8 mouse cellular contexts compared by ENCODE assay signal in genomic region chr1:171101733-171102546, GRCm38 (mm10). TPM values are rescaled to one million over a fixed set of nuclear protein-coding genes. Genes with fewer than 3 reads are reported as not detected.
DNase-seq lines count a peak whose midpoint lies in the region; ATAC-seq and TF ChIP-seq lines count a peak whose summit lies in the region.

No protein-coding gene starts in this region.

- in situ Hi-C loops in CH12.LX (cut with MboI; ENCODE audit: low pct_ligation_motif_present, low pct_unique_long_range_greater_than_20kb, low sequenced_read_pairs), result loop anchor here (5.0 to 10.0 kb wide), 2 partner anchors 60 to 373 kb away; no protein-coding TSS in a partner anchor

- H3K27ac ChIP-seq in CH12.LX (ENCODE audit: insufficient read depth, low read depth), result no peak overlapping the region; the same call in 1 of the 2 replicates
- peak overlapping the region; percentile 75; the same call in 1 of the 2 replicates for H3K27ac ChIP-seq in forebrain, embryonic 12.5 days
- peak overlapping the region; percentile 70 for H3K27ac ChIP-seq in heart, postnatal 0 days (ENCODE audit: low read depth)
- H3K27ac ChIP-seq in liver, embryonic 16.5 days (ENCODE audit: low read length), result peak overlapping the region; percentile 79
- H3K27ac ChIP-seq in neural tube, embryonic 12.5 days, result no peak overlapping the region
- peak overlapping the region; percentile 69 for H3K27ac ChIP-seq in stomach, postnatal 0 days (replicated peaks)

- peak; percentile 84 for DNase-seq in CH12.LX (ENCODE audit: extremely low read depth)
- DNase-seq in c-Kit-positive CD71-positive TER-119-positive erythroid progenitor cells, embryonic 14.5 days (ENCODE audit: low spot score), result peak; percentile 83
- peak; percentile 71 for DNase-seq in heart, postnatal 0 days (ENCODE audit: low spot score)
- DNase-seq in kidney, postnatal 36 days, result peak; percentile 83 to 87
- DNase-seq in stomach, postnatal 0 days (ENCODE audit: low spot score), result peak; percentile 84

- H3K79me2 ChIP-seq in CH12.LX (replicated peaks; ENCODE audit: control insufficient read depth, extremely low read depth, insufficient read depth, poor library complexity, severe bottlenecking), result no peaks in the 10 kb centered on the region

- WGBS in forebrain, embryonic 12.5 days, result under 1% methylated on average over 40 of the region's 40 CpGs
- WGBS in heart, postnatal 0 days, result under 1% methylated on average over 40 of the region's 40 CpGs
- under 1% methylated on average over 40 of the region's 40 CpGs for WGBS in liver, embryonic 16.5 days (ENCODE audit: insufficient replicate concordance)
- under 1% methylated on average over 40 of the region's 40 CpGs for WGBS in neural tube, embryonic 12.5 days
- WGBS in stomach, postnatal 0 days, result under 1% methylated on average over 40 of the region's 40 CpGs

- peak; percentile 88 for ATAC-seq in forebrain, embryonic 12.5 days (ENCODE audit: low FRiP score)
- ATAC-seq in heart, postnatal 0 days (ENCODE audit: insufficient read depth, low read depth), result peak; percentile 83
- peak; percentile 76 for ATAC-seq in liver, embryonic 16.5 days (ENCODE audit: low read depth)
- ATAC-seq in neural tube, embryonic 12.5 days (ENCODE audit: low FRiP score, low read depth), result peak; percentile 88
- peak; percentile 83 for ATAC-seq in stomach, postnatal 0 days (ENCODE audit: low FRiP score, low TSS enrichment)

- no peaks in the 10 kb centered on the region for H3K27me3 ChIP-seq in CH12.LX (replicated peaks)
- peaks cover 8% of the 10 kb centered on the region for H3K27me3 ChIP-seq in forebrain, embryonic 12.5 days
- no peaks in the 10 kb centered on the region for H3K27me3 ChIP-seq in heart, postnatal 0 days (ENCODE audit: control insufficient read depth, insufficient read depth, low read length)
- no peaks in the 10 kb centered on the region for H3K27me3 ChIP-seq in liver, embryonic 16.5 days (ENCODE audit: control insufficient read depth, insufficient read depth, low read depth, low read length)
- H3K27me3 ChIP-seq in neural tube, embryonic 12.5 days (replicated peaks), result no peaks in the 10 kb centered on the region; the same call in 1 of the 2 replicates
- no peaks in the 10 kb centered on the region for H3K27me3 ChIP-seq in stomach, postnatal 0 days (ENCODE audit: control insufficient read depth, insufficient read depth, low read length)

- no peaks in the 10 kb centered on the region for H3K36me3 ChIP-seq in CH12.LX (replicated peaks in 1 of 2; ENCODE audit: control insufficient read depth in 1 of 2, insufficient read depth in 1 of 2, low read length in 1 of 2)
- H3K36me3 ChIP-seq in forebrain, embryonic 12.5 days (replicated peaks), result no peaks in the 10 kb centered on the region
- H3K36me3 ChIP-seq in heart, postnatal 0 days (replicated peaks; ENCODE audit: control insufficient read depth, insufficient read depth, low read length), result no peaks in the 10 kb centered on the region
- H3K36me3 ChIP-seq in liver, embryonic 16.5 days (ENCODE audit: control insufficient read depth, insufficient read depth), result no peaks in the 10 kb centered on the region
- H3K36me3 ChIP-seq in neural tube, embryonic 12.5 days, result no peaks in the 10 kb centered on the region
- no peaks in the 10 kb centered on the region for H3K36me3 ChIP-seq in stomach, postnatal 0 days (ENCODE audit: control insufficient read depth, insufficient read depth, low read length)

- no peak for TF ChIP-seq RAD21 in CH12.LX (IDR thresholded peaks at IDR 0.05; ENCODE audit: low read depth, low read length)

- H3K4me3 ChIP-seq in CH12.LX (replicated peaks in 1 of 3; ENCODE audit: low read depth in 2 of 3, low read length in 2 of 3, poor library complexity in 1 of 3), result peak overlapping the region; percentile 66 to 86 (median 76)
- H3K4me3 ChIP-seq in forebrain, embryonic 12.5 days (replicated peaks), result peak overlapping the region; percentile 67
- H3K4me3 ChIP-seq in heart, postnatal 0 days (ENCODE audit: low read depth, low read length), result peak overlapping the region; percentile 72
- H3K4me3 ChIP-seq in liver, embryonic 16.5 days (ENCODE audit: low read depth, low read length), result peak overlapping the region; percentile 75
- peak overlapping the region; percentile 69 for H3K4me3 ChIP-seq in neural tube, embryonic 12.5 days
- peak overlapping the region; percentile 63 for H3K4me3 ChIP-seq in stomach, postnatal 0 days (ENCODE audit: low read depth, low read length)

- peaks cover 5% of the 10 kb centered on the region for H3K9me3 ChIP-seq in CH12.LX (replicated peaks; ENCODE audit: low read length)
- no peaks in the 10 kb centered on the region for H3K9me3 ChIP-seq in forebrain, embryonic 12.5 days
- no peaks in the 10 kb centered on the region for H3K9me3 ChIP-seq in heart, postnatal 0 days (replicated peaks; ENCODE audit: control insufficient read depth, low read length)
- no peaks in the 10 kb centered on the region for H3K9me3 ChIP-seq in liver, embryonic 16.5 days (replicated peaks; ENCODE audit: control insufficient read depth, low read length)
- no peaks in the 10 kb centered on the region for H3K9me3 ChIP-seq in neural tube, embryonic 12.5 days
- no peaks in the 10 kb centered on the region for H3K9me3 ChIP-seq in stomach, postnatal 0 days (ENCODE audit: control insufficient read depth, low read length)

- no peak for TF ChIP-seq POLR2A in CH12.LX (IDR thresholded peaks at IDR 0.05; ENCODE audit: low read depth, low read length)

- TF ChIP-seq EP300 in CH12.LX (IDR thresholded peaks at IDR 0.05; ENCODE audit: low read length), result no peak
- no peak for TF ChIP-seq EP300 in heart, postnatal 0 days (IDR thresholded peaks at IDR 0.05; ENCODE audit: low read depth)
- no peak for TF ChIP-seq EP300 in stomach, postnatal 0 days (optimal IDR thresholded peaks at IDR 0.05)

- dilution Hi-C loops in CH12.LX (cut with MboI; ENCODE audit: extremely low pct_ligation_motif_present, extremely low pct_unique_long_range_greater_than_20kb, low sequenced_read_pairs), result no loop called here

- peak overlapping the region; percentile 80 for H3K4me2 ChIP-seq in CH12.LX (ENCODE audit: insufficient read depth, low read depth, poor library complexity, severe bottlenecking)
- H3K4me2 ChIP-seq in forebrain, embryonic 12.5 days, result peak overlapping the region; percentile 60
- peak overlapping the region; percentile 79 for H3K4me2 ChIP-seq in heart, postnatal 0 days (ENCODE audit: low read depth, low read length)
- H3K4me2 ChIP-seq in liver, embryonic 16.5 days (ENCODE audit: low read depth, low read length), result peak overlapping the region; percentile 88
- peak overlapping the region; percentile 64 for H3K4me2 ChIP-seq in neural tube, embryonic 12.5 days (replicated peaks)
- peak overlapping the region; percentile 54 for H3K4me2 ChIP-seq in stomach, postnatal 0 days (replicated peaks; ENCODE audit: low read depth)

- peak overlapping the region; percentile 59 for H3K9ac ChIP-seq in CH12.LX (ENCODE audit: insufficient read depth, low read depth)
- peak overlapping the region; percentile 61 for H3K9ac ChIP-seq in forebrain, embryonic 12.5 days
- peak overlapping the region; percentile 57 for H3K9ac ChIP-seq in heart, postnatal 0 days (replicated peaks; ENCODE audit: low read depth, low read length)
- peak overlapping the region; percentile 68 for H3K9ac ChIP-seq in liver, embryonic 16.5 days (ENCODE audit: low read depth, low read length)
- H3K9ac ChIP-seq in neural tube, embryonic 12.5 days, result peak overlapping the region; percentile 51
- peak overlapping the region; percentile 61 for H3K9ac ChIP-seq in stomach, postnatal 0 days (ENCODE audit: low read length)

- H3K4me1 ChIP-seq in CH12.LX (ENCODE audit: control insufficient read depth in 1 of 2, insufficient read depth in 2 of 2), result peaks cover 0 to 12% of the 10 kb centered on the region in 2 experiments; a peak in 2 of 4 replicates
- H3K4me1 ChIP-seq in forebrain, embryonic 12.5 days, result peaks cover 6% of the 10 kb centered on the region
- 0 out of 2 replicates have a peak, but pooled peaks cover under 1% of the 10 kb centered on the region for H3K4me1 ChIP-seq in heart, postnatal 0 days (ENCODE audit: control insufficient read depth, insufficient read depth)
- H3K4me1 ChIP-seq in liver, embryonic 16.5 days (ENCODE audit: control insufficient read depth, low read depth, low read length), result peaks cover 27% of the 10 kb centered on the region
- H3K4me1 ChIP-seq in neural tube, embryonic 12.5 days, result peaks cover 6% of the 10 kb centered on the region; the same call in 1 of the 2 replicates
- H3K4me1 ChIP-seq in stomach, postnatal 0 days (replicated peaks; ENCODE audit: control insufficient read depth, insufficient read depth), result peaks cover 3% of the 10 kb centered on the region; the same call in 1 of the 2 replicates

- peak in 1 of 2 experiments; percentile 14; a peak in 1 of 4 replicates for TF ChIP-seq CTCF in CH12.LX (conservative IDR thresholded peaks at IDR 0.05 in 1 of 2, IDR thresholded peaks at IDR 0.05 in 1 of 2; ENCODE audit: low read depth in 2 of 2, low read length in 2 of 2)
- peak; percentile 25; the same call in 1 of the 2 replicates for TF ChIP-seq CTCF in heart, postnatal 0 days (IDR thresholded peaks at IDR 0.05; ENCODE audit: low read depth)
- TF ChIP-seq CTCF in stomach, postnatal 0 days (IDR thresholded peaks at IDR 0.05; ENCODE audit: low read depth), result peak; percentile 62

RNA-seq across cellular contexts. Expression of gene Cfap126, which starts 11.8 kb away (rescaled TPM):
- total RNA-seq in CH12.LX (2012; rRNA removed) (0.76 and 2.0 TPM in 2 replicates), CH12.LX (2014; rRNA removed) (0.43 and 0.79 TPM in 2 replicates)
- 2.5 and 3.4 TPM in 2 replicates for polyA plus RNA-seq in CH12.LX (2012; ENCODE audit: insufficient read length, low read depth)
- 3.9 and 5.2 TPM in 2 replicates for polyA plus RNA-seq in forebrain, embryonic 12.5 days (2016; fragmentation: Nextera tagmentation; extraction: Ambion mirVana)
- total RNA-seq in heart, postnatal 0 days (2014; rRNA removed; ENCODE audit: low replicate concordance), result 3.7 TPM in 1 of 2 replicates, not detected in the other
- polyA plus RNA-seq in heart, postnatal 0 days (2015; fragmentation: Nextera tagmentation; extraction: Ambion mirVana), result 2.2 and 3.5 TPM in 2 replicates
- polyA plus RNA-seq in liver, embryonic 16.5 days (2015; fragmentation: Nextera tagmentation; extraction: Ambion mirVana), result 1.8 and 2.1 TPM in 2 replicates
- 1.7 and 2.3 TPM in 2 replicates for polyA plus RNA-seq in neural tube, embryonic 12.5 days (2016; fragmentation: Nextera tagmentation; extraction: Ambion mirVana)
- polyA plus RNA-seq in stomach, postnatal 0 days (2015; fragmentation: Nextera tagmentation; extraction: Ambion mirVana), result 3.7 and 4.0 TPM in 2 replicates

RNA-seq across cellular contexts. Expression of gene Fcgr3, which starts 37.2 kb away (rescaled TPM):
- total RNA-seq in CH12.LX (2012; rRNA removed) (4.3 and 8.5 TPM in 2 replicates), CH12.LX (2014; rRNA removed) (6.1 and 6.3 TPM in 2 replicates)
- polyA plus RNA-seq in CH12.LX (2012; ENCODE audit: insufficient read length, low read depth), result 2.6 and 3.7 TPM in 2 replicates
- 4.8 and 4.9 TPM in 2 replicates for polyA plus RNA-seq in forebrain, embryonic 12.5 days (2016; fragmentation: Nextera tagmentation; extraction: Ambion mirVana)
- total RNA-seq in heart, postnatal 0 days (2014; rRNA removed; ENCODE audit: low replicate concordance), result 11.8 and 13.7 TPM in 2 replicates
- polyA plus RNA-seq in heart, postnatal 0 days (2015; fragmentation: Nextera tagmentation; extraction: Ambion mirVana), result 8.2 and 10.8 TPM in 2 replicates
- polyA plus RNA-seq in liver, embryonic 16.5 days (2015; fragmentation: Nextera tagmentation; extraction: Ambion mirVana), result 28.6 and 30.3 TPM in 2 replicates
- 6.9 and 7.4 TPM in 2 replicates for polyA plus RNA-seq in neural tube, embryonic 12.5 days (2016; fragmentation: Nextera tagmentation; extraction: Ambion mirVana)
- polyA plus RNA-seq in stomach, postnatal 0 days (2015; fragmentation: Nextera tagmentation; extraction: Ambion mirVana), result 17.9 and 21.0 TPM in 2 replicates

RNA-seq across cellular contexts. Expression of gene Sdhc, which starts 48.5 kb away (rescaled TPM):
- total RNA-seq in CH12.LX (2012; rRNA removed) (79.4 and 87.5 TPM in 2 replicates), CH12.LX (2014; rRNA removed) (178 and 205 TPM in 2 replicates)
- polyA plus RNA-seq in CH12.LX (2012; ENCODE audit: insufficient read length, low read depth), result 120 and 153 TPM in 2 replicates
- 218 and 236 TPM in 2 replicates for polyA plus RNA-seq in forebrain, embryonic 12.5 days (2016; fragmentation: Nextera tagmentation; extraction: Ambion mirVana)
- total RNA-seq in heart, postnatal 0 days (2014; rRNA removed; ENCODE audit: low replicate concordance), result 875 and 891 TPM in 2 replicates
- polyA plus RNA-seq in heart, postnatal 0 days (2015; fragmentation: Nextera tagmentation; extraction: Ambion mirVana), result 754 and 772 TPM in 2 replicates
- polyA plus RNA-seq in liver, embryonic 16.5 days (2015; fragmentation: Nextera tagmentation; extraction: Ambion mirVana), result 137 and 164 TPM in 2 replicates
- 228 and 233 TPM in 2 replicates for polyA plus RNA-seq in neural tube, embryonic 12.5 days (2016; fragmentation: Nextera tagmentation; extraction: Ambion mirVana)
- polyA plus RNA-seq in stomach, postnatal 0 days (2015; fragmentation: Nextera tagmentation; extraction: Ambion mirVana), result 238 and 277 TPM in 2 replicates

RNA-seq across cellular contexts. Expression of gene Mpz, which starts 48.6 kb away (rescaled TPM):
- total RNA-seq in CH12.LX (2012; rRNA removed) (0.04 and 0.21 TPM in 2 replicates), CH12.LX (2014; rRNA removed) (not detected in 2 replicates)
- polyA plus RNA-seq in CH12.LX (2012; ENCODE audit: insufficient read length, low read depth), result 0.26 and 0.49 TPM in 2 replicates
- 0.54 and 1.0 TPM in 2 replicates for polyA plus RNA-seq in forebrain, embryonic 12.5 days (2016; fragmentation: Nextera tagmentation; extraction: Ambion mirVana)
- 1.6 and 2.0 TPM in 2 replicates for total RNA-seq in heart, postnatal 0 days (2014; rRNA removed; ENCODE audit: low replicate concordance)
- 0.05 and 0.49 TPM in 2 replicates for polyA plus RNA-seq in heart, postnatal 0 days (2015; fragmentation: Nextera tagmentation; extraction: Ambion mirVana)
- 0.04 TPM in 1 of 2 replicates, not detected in the other for polyA plus RNA-seq in liver, embryonic 16.5 days (2015; fragmentation: Nextera tagmentation; extraction: Ambion mirVana)
- polyA plus RNA-seq in neural tube, embryonic 12.5 days (2016; fragmentation: Nextera tagmentation; extraction: Ambion mirVana), result 6.5 and 7.8 TPM in 2 replicates
- 1.5 and 2.7 TPM in 2 replicates for polyA plus RNA-seq in stomach, postnatal 0 days (2015; fragmentation: Nextera tagmentation; extraction: Ambion mirVana)

Comparison
In these comparisons a context has a peak if more than half of its experiments do, and no peak if none do; other contexts are left out.
1. H3K27ac ChIP-seq: peak in forebrain, embryonic 12.5 days (single experiment), heart, postnatal 0 days (single experiment), liver, embryonic 16.5 days (single experiment) and stomach, postnatal 0 days (single experiment); none in CH12.LX (single experiment) and neural tube, embryonic 12.5 days (single experiment).
2. Peak in every context shown above with its lines, with median percentiles within 50 percentile points of each other: DNase-seq, H3K4me2 ChIP-seq, H3K4me3 ChIP-seq, H3K9ac ChIP-seq and ATAC-seq.